Comparison of ENCODE assay signal across 18 mouse cellular contexts in genomic region chr6:42282865-42283528, GRCm38 (mm10). TPM values are rescaled to one million over a fixed set of nuclear protein-coding genes. Genes with fewer than 3 reads are reported as not detected.
DNase-seq lines count a peak whose midpoint lies in the region; ATAC-seq and TF ChIP-seq lines count a peak whose summit lies in the region.
"Had no signal": no experiment of that assay in that cellular context is flagged by ENCODE, and none has a peak within 500 bp of the region (broad histone marks: within the 10 kb centered on the region; RNA-seq: fewer than 3 reads in every experiment).

No protein-coding gene starts in this region.

- no peak overlapping the region for H3K9ac ChIP-seq in midbrain, embryonic 12.5 days (replicated peaks)
- H3K9ac ChIP-seq in heart, embryonic 15.5 days = no peak overlapping the region
- H3K9ac ChIP-seq in stomach, postnatal 0 days (ENCODE audit: low read length) = no peak overlapping the region
- H3K9ac ChIP-seq in intestine, embryonic 15.5 days = no peak overlapping the region
- H3K9ac ChIP-seq: limb, embryonic 13.5 days; lung, embryonic 15.5 days had no signal

- peak; percentile 14 to 36 for DNase-seq in heart, adult 9 months (ENCODE audit: low spot score in 2 of 2)
- DNase-seq in heart, adult 8-10 months (ENCODE audit: low spot score) = no peak
- DNase-seq in midbrain, embryonic 10.5 days (ENCODE audit: low spot score) = no peak
- DNase-seq in stomach, postnatal 0 days (ENCODE audit: low spot score) = no peak
- DNase-seq: adrenal gland, postnatal 36 days; kidney, adult 11 months had no signal

- H3K27me3 ChIP-seq in midbrain, embryonic 12.5 days = no peaks in the 10 kb centered on the region
- H3K27me3 ChIP-seq in midbrain, embryonic 10.5 days (ENCODE audit: low read depth, poor library complexity, severe bottlenecking) = no peaks in the 10 kb centered on the region
- no peaks in the 10 kb centered on the region for H3K27me3 ChIP-seq in heart, embryonic 15.5 days
- no peaks in the 10 kb centered on the region for H3K27me3 ChIP-seq in stomach, postnatal 0 days (ENCODE audit: control insufficient read depth, insufficient read depth, low read length)
- H3K27me3 ChIP-seq in intestine, embryonic 15.5 days (replicated peaks) = no peaks in the 10 kb centered on the region
- H3K27me3 ChIP-seq: limb, embryonic 13.5 days; lung, embryonic 15.5 days; megakaryocyte, embryonic 14.5 days had no signal

- no peaks in the 10 kb centered on the region for H3K4me1 ChIP-seq in midbrain, embryonic 12.5 days
- H3K4me1 ChIP-seq in midbrain, embryonic 10.5 days = no peaks in the 10 kb centered on the region
- H3K4me1 ChIP-seq in heart, embryonic 15.5 days (replicated peaks) = peaks cover 14% of the 10 kb centered on the region
- no peaks in the 10 kb centered on the region for H3K4me1 ChIP-seq in stomach, postnatal 0 days (replicated peaks; ENCODE audit: control insufficient read depth, insufficient read depth)
- H3K4me1 ChIP-seq in intestine, embryonic 15.5 days (replicated peaks) = no peaks in the 10 kb centered on the region
- H3K4me1 ChIP-seq: hindbrain, embryonic 10.5 days; lung, embryonic 15.5 days had no signal

- no peak overlapping the region for H3K4me2 ChIP-seq in midbrain, embryonic 12.5 days (replicated peaks)
- no peak overlapping the region for H3K4me2 ChIP-seq in heart, embryonic 15.5 days
- H3K4me2 ChIP-seq in stomach, postnatal 0 days (replicated peaks; ENCODE audit: low read depth) = no peak overlapping the region
- H3K4me2 ChIP-seq in intestine, embryonic 15.5 days (replicated peaks) = no peak overlapping the region
- H3K4me2 ChIP-seq: limb, embryonic 13.5 days; lung, embryonic 15.5 days had no signal

- WGBS in midbrain, embryonic 12.5 days = 78% methylated on average over 5 of the region's 5 CpGs
- 75% methylated on average over 5 of the region's 5 CpGs for WGBS in midbrain, embryonic 10.5 days
- 44% methylated on average over 5 of the region's 5 CpGs for WGBS in heart, embryonic 15.5 days
- 72% methylated on average over 5 of the region's 5 CpGs for WGBS in stomach, postnatal 0 days
- 83% methylated on average over 5 of the region's 5 CpGs for WGBS in intestine, embryonic 15.5 days

- no peak for TF ChIP-seq CTCF in stomach, postnatal 0 days (IDR thresholded peaks at IDR 0.05; ENCODE audit: low read depth)

- no peak overlapping the region for H3K4me3 ChIP-seq in midbrain, embryonic 12.5 days
- H3K4me3 ChIP-seq in midbrain, embryonic 10.5 days = no peak overlapping the region
- no peak overlapping the region for H3K4me3 ChIP-seq in heart, embryonic 15.5 days
- H3K4me3 ChIP-seq in stomach, postnatal 0 days (ENCODE audit: low read depth, low read length) = no peak overlapping the region
- H3K4me3 ChIP-seq in intestine, embryonic 15.5 days (replicated peaks) = no peak overlapping the region
- H3K4me3 ChIP-seq: hindbrain, embryonic 10.5 days; left cerebral cortex, adult 2 months; limb, embryonic 13.5 days; lung, embryonic 15.5 days; megakaryocyte, embryonic 14.5 days; myocyte had no signal

- H3K27ac ChIP-seq in midbrain, embryonic 12.5 days (replicated peaks) = no peak overlapping the region
- no peak overlapping the region for H3K27ac ChIP-seq in midbrain, embryonic 10.5 days (replicated peaks)
- H3K27ac ChIP-seq in heart, embryonic 15.5 days = peak overlapping the region; percentile 12
- H3K27ac ChIP-seq in stomach, postnatal 0 days (replicated peaks) = no peak overlapping the region
- H3K27ac ChIP-seq in intestine, embryonic 15.5 days = no peak overlapping the region
- H3K27ac ChIP-seq: hindbrain, embryonic 10.5 days; left cerebral cortex, adult 2 months; limb, embryonic 13.5 days; lung, embryonic 15.5 days had no signal

- peak; percentile 42; the same call in 1 of the 2 replicates for ATAC-seq in midbrain, embryonic 12.5 days (ENCODE audit: low FRiP score, low read depth)
- ATAC-seq in heart, embryonic 15.5 days (replicated peaks; ENCODE audit: insufficient number of reproducible peaks, insufficient read depth, low FRiP score, low read depth) = peak; percentile 50; the same call in 1 of the 2 replicates
- ATAC-seq in stomach, postnatal 0 days (ENCODE audit: low FRiP score, low TSS enrichment) = 0 out of 2 replicates have a peak, but pooled peaks have one; percentile 38
- ATAC-seq in intestine, embryonic 15.5 days = no peak
- ATAC-seq: CD4-positive, CD25-positive, alpha-beta regulatory T cell, adult 4 months; forebrain, embryonic 16.5 days had no signal

- TF ChIP-seq EP300 in stomach, postnatal 0 days (optimal IDR thresholded peaks at IDR 0.05) = no peak

- no peaks in the 10 kb centered on the region for H3K9me3 ChIP-seq in midbrain, embryonic 12.5 days
- no peaks in the 10 kb centered on the region for H3K9me3 ChIP-seq in midbrain, embryonic 10.5 days (replicated peaks)
- no peaks in the 10 kb centered on the region for H3K9me3 ChIP-seq in heart, embryonic 15.5 days (replicated peaks)
- H3K9me3 ChIP-seq in stomach, postnatal 0 days (ENCODE audit: control insufficient read depth, low read length) = no peaks in the 10 kb centered on the region
- H3K9me3 ChIP-seq in intestine, embryonic 15.5 days = no peaks in the 10 kb centered on the region
- H3K9me3 ChIP-seq: hindbrain, embryonic 10.5 days; limb, embryonic 13.5 days; lung, embryonic 15.5 days; megakaryocyte, embryonic 14.5 days had no signal

- peaks cover 71% of the 10 kb centered on the region for H3K36me3 ChIP-seq in midbrain, embryonic 12.5 days
- H3K36me3 ChIP-seq in midbrain, embryonic 10.5 days = peaks cover 96% of the 10 kb centered on the region
- H3K36me3 ChIP-seq in heart, embryonic 15.5 days = peaks cover 41% of the 10 kb centered on the region
- H3K36me3 ChIP-seq in stomach, postnatal 0 days (ENCODE audit: control insufficient read depth, insufficient read depth, low read length) = peaks cover 22% of the 10 kb centered on the region
- H3K36me3 ChIP-seq in intestine, embryonic 15.5 days = peaks cover 21% of the 10 kb centered on the region

RNA-seq across cellular contexts. Expression of gene Clcn1, which starts 3.5 kb away (rescaled TPM):
- 10 to 100 TPM in 1 of 4 experiments, 1 to 10 TPM in 3; 4.6 to 10.8 (median 7.5) TPM for total RNA-seq in heart, adult 8-10 months (2022)
- 1.3 and 1.8 TPM in 2 replicates for polyA plus RNA-seq in midbrain, embryonic 12.5 days (2016; fragmentation: Nextera tagmentation; extraction: Ambion mirVana)
- polyA plus RNA-seq in midbrain, embryonic 10.5 days (2016; fragmentation: Nextera tagmentation; extraction: Ambion mirVana) = 1.2 and 1.7 TPM in 2 replicates
- 0.28 and 0.33 TPM in 2 replicates for polyA plus RNA-seq in heart, embryonic 15.5 days (2015; fragmentation: Nextera tagmentation; extraction: Ambion mirVana)
- polyA plus RNA-seq in stomach, postnatal 0 days (2015; fragmentation: Nextera tagmentation; extraction: Ambion mirVana) = 0.06 and 0.12 TPM in 2 replicates
- polyA plus RNA-seq in intestine, embryonic 15.5 days (2015; fragmentation: Nextera tagmentation; extraction: Ambion mirVana) = 0.13 and 0.20 TPM in 2 replicates
- polyA plus RNA-seq: CD4-positive, CD25-positive, alpha-beta regulatory T cell, adult 4 months had no signal

RNA-seq across cellular contexts. Expression of gene Casp2, which starts 18.2 kb away (rescaled TPM):
- 1 to 10 TPM; 6.3 to 9.6 (median 7.5) TPM for total RNA-seq in heart, adult 8-10 months (2022)
- polyA plus RNA-seq in midbrain, embryonic 12.5 days (2016; fragmentation: Nextera tagmentation; extraction: Ambion mirVana) = 76.0 and 79.5 TPM in 2 replicates
- polyA plus RNA-seq in midbrain, embryonic 10.5 days (2016; fragmentation: Nextera tagmentation; extraction: Ambion mirVana) = 75.4 and 81.1 TPM in 2 replicates
- 26.2 and 37.2 TPM in 2 replicates for polyA plus RNA-seq in heart, embryonic 15.5 days (2015; fragmentation: Nextera tagmentation; extraction: Ambion mirVana)
- 20.2 and 21.6 TPM in 2 replicates for polyA plus RNA-seq in stomach, postnatal 0 days (2015; fragmentation: Nextera tagmentation; extraction: Ambion mirVana)
- polyA plus RNA-seq in intestine, embryonic 15.5 days (2015; fragmentation: Nextera tagmentation; extraction: Ambion mirVana) = 42.2 and 44.9 TPM in 2 replicates

RNA-seq across cellular contexts. Expression of gene Tmem139, which starts 21.2 kb away (rescaled TPM):
- total RNA-seq in heart, adult 8-10 months (2022) = under 1 TPM in 2 of 4 experiments, not detected in 2; 0.30 to 0.62 TPM
- 0.26 TPM in 1 of 2 replicates, not detected in the other for polyA plus RNA-seq in midbrain, embryonic 12.5 days (2016; fragmentation: Nextera tagmentation; extraction: Ambion mirVana)
- 0.33 and 0.42 TPM in 2 replicates for polyA plus RNA-seq in midbrain, embryonic 10.5 days (2016; fragmentation: Nextera tagmentation; extraction: Ambion mirVana)
- 0.28 and 0.31 TPM in 2 replicates for polyA plus RNA-seq in heart, embryonic 15.5 days (2015; fragmentation: Nextera tagmentation; extraction: Ambion mirVana)
- 24.6 and 28.2 TPM in 2 replicates for polyA plus RNA-seq in stomach, postnatal 0 days (2015; fragmentation: Nextera tagmentation; extraction: Ambion mirVana)
- polyA plus RNA-seq in intestine, embryonic 15.5 days (2015; fragmentation: Nextera tagmentation; extraction: Ambion mirVana) = 9.9 and 11.8 TPM in 2 replicates
- total RNA-seq: layer of hippocampus, adult 18-20 months; left cerebral cortex, adult 2 months had no signal
- polyA plus RNA-seq: CD4-positive, CD25-positive, alpha-beta regulatory T cell, adult 4 months; myocyte had no signal

RNA-seq across cellular contexts. Expression of gene Gstk1, which starts 37.3 kb away (rescaled TPM):
- 100 to 1,000 TPM; 139 to 181 (median 156) TPM for total RNA-seq in heart, adult 8-10 months (2022)
- 10.4 and 11.4 TPM in 2 replicates for polyA plus RNA-seq in midbrain, embryonic 12.5 days (2016; fragmentation: Nextera tagmentation; extraction: Ambion mirVana)
- polyA plus RNA-seq in midbrain, embryonic 10.5 days (2016; fragmentation: Nextera tagmentation; extraction: Ambion mirVana) = 14.3 and 17.3 TPM in 2 replicates
- 14.3 and 16.9 TPM in 2 replicates for polyA plus RNA-seq in heart, embryonic 15.5 days (2015; fragmentation: Nextera tagmentation; extraction: Ambion mirVana)
- 56.7 and 60.5 TPM in 2 replicates for polyA plus RNA-seq in stomach, postnatal 0 days (2015; fragmentation: Nextera tagmentation; extraction: Ambion mirVana)
- polyA plus RNA-seq in intestine, embryonic 15.5 days (2015; fragmentation: Nextera tagmentation; extraction: Ambion mirVana) = 24.0 and 26.5 TPM in 2 replicates

RNA-seq across cellular contexts. Expression of gene Fam131b, which starts 41.4 kb away (rescaled TPM):
- under 1 TPM; 0.44 to 0.82 (median 0.51) TPM for total RNA-seq in heart, adult 8-10 months (2022)
- 4.2 and 4.9 TPM in 2 replicates for polyA plus RNA-seq in midbrain, embryonic 12.5 days (2016; fragmentation: Nextera tagmentation; extraction: Ambion mirVana)
- polyA plus RNA-seq in midbrain, embryonic 10.5 days (2016; fragmentation: Nextera tagmentation; extraction: Ambion mirVana) = 2.2 and 2.4 TPM in 2 replicates
- polyA plus RNA-seq in heart, embryonic 15.5 days (2015; fragmentation: Nextera tagmentation; extraction: Ambion mirVana) = 0.10 and 0.24 TPM in 2 replicates
- polyA plus RNA-seq in stomach, postnatal 0 days (2015; fragmentation: Nextera tagmentation; extraction: Ambion mirVana) = 0.10 and 0.12 TPM in 2 replicates
- polyA plus RNA-seq in intestine, embryonic 15.5 days (2015; fragmentation: Nextera tagmentation; extraction: Ambion mirVana) = 0.20 and 0.25 TPM in 2 replicates
- polyA plus RNA-seq: CD4-positive, CD25-positive, alpha-beta regulatory T cell, adult 4 months had no signal

Comparison
In these comparisons a context has a peak if more than half of its experiments do, and no peak if none do; other contexts are left out.
1. DNase-seq: peak in heart, adult 9 months (2 of 2); none in heart, adult 8-10 months (single experiment), midbrain, embryonic 10.5 days (single experiment) and stomach, postnatal 0 days (single experiment).